Comparison of ENCODE assay signal across 8 mouse cellular contexts in the genomic region with DNA sequence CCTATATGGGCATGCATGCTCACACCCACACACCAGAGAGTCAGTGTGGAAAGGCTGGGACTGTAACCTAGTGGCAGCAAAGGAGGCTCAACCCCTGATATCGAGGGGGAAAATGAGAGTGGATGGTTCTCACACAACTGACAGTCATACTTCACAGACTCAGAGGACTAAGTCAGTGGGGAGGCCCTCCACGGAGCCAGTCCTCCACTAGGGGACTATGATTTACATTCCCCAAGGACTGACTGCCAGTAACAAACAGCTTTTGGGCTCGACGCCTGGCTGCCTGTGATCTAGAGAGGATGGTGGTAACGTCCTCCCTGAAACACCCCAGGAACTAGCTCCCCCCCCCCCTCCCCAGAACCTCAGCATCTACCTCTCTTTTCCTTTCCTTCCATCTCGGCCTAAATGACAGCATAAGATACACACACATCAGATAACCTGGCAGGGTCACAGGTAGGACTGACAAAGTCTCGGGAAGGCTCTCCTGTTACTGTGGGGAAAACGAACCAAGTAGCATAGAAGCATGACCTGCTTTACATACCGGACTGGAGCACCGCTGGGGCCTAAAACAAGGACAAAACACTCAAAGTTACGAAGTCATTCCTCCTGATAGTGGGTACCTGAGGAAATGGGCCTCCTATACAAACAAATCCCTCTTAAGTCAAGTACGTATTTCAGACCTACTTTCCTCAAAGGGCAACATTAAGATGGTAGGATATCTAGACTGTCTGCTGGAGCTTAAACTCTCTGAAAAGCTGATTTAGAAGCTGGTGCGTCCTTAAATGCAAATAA. TPM values are rescaled to one million over a fixed set of nuclear protein-coding genes. Genes with fewer than 3 reads are reported as not detected.
DNase-seq lines count a peak whose midpoint lies in the region; ATAC-seq and TF ChIP-seq lines count a peak whose summit lies in the region.

No protein-coding gene starts in this region.

- TF ChIP-seq POLR2A in bone marrow, adult 2 months (IDR thresholded peaks at IDR 0.05; ENCODE audit: borderline replicate concordance, control insufficient read depth, low read depth, low read length), result no peak

- H3K4me3 ChIP-seq in left cerebral cortex, adult 2 months, result peak overlapping the region; percentile 66
- H3K4me3 ChIP-seq in bone marrow, adult 2 months (replicated peaks; ENCODE audit: control insufficient read depth, low read depth, low read length), result peak overlapping the region; percentile 75
- peak overlapping the region; percentile 74 for H3K4me3 ChIP-seq in forebrain, embryonic 15.5 days
- H3K4me3 ChIP-seq in kidney, embryonic 14.5 days (ENCODE audit: low read length), result peak overlapping the region; percentile 70

- peak; percentile 5; the same call in 1 of the 2 replicates for TF ChIP-seq CTCF in left cerebral cortex, adult 2 months (IDR thresholded peaks at IDR 0.05)
- no peak for TF ChIP-seq CTCF in bone marrow, adult 2 months (IDR thresholded peaks at IDR 0.05; ENCODE audit: control insufficient read depth, insufficient read depth, low read length)

- H3K9me3 ChIP-seq in forebrain, embryonic 15.5 days, result no peaks in the 10 kb centered on the region
- no peaks in the 10 kb centered on the region for H3K9me3 ChIP-seq in kidney, embryonic 14.5 days (ENCODE audit: control insufficient read depth, low read length)

- H3K4me1 ChIP-seq in bone marrow, adult 2 months (ENCODE audit: control insufficient read depth, insufficient read depth, low read length), result peaks cover 2% of the 10 kb centered on the region
- H3K4me1 ChIP-seq in forebrain, embryonic 15.5 days, result peaks cover 19% of the 10 kb centered on the region
- peaks cover 17% of the 10 kb centered on the region for H3K4me1 ChIP-seq in kidney, embryonic 14.5 days (ENCODE audit: control insufficient read depth, insufficient read depth, low read length)

- peak overlapping the region; percentile 86 for H3K27ac ChIP-seq in left cerebral cortex, adult 2 months
- H3K27ac ChIP-seq in bone marrow, adult 2 months (ENCODE audit: control insufficient read depth, insufficient read depth, low read depth, low read length, poor library complexity), result no peak overlapping the region
- no peak overlapping the region for H3K27ac ChIP-seq in forebrain, embryonic 15.5 days (replicated peaks)
- H3K27ac ChIP-seq in kidney, embryonic 14.5 days (ENCODE audit: low read depth, low read length), result no peak overlapping the region

- intact Hi-C loops in left cerebral cortex, adult 2 months (cut with DNase I), result no loop called here

- H3K27me3 ChIP-seq in forebrain, embryonic 15.5 days, result no peaks in the 10 kb centered on the region
- no peaks in the 10 kb centered on the region for H3K27me3 ChIP-seq in kidney, embryonic 14.5 days (ENCODE audit: control insufficient read depth, insufficient read depth, low read length)

- H3K36me3 ChIP-seq in forebrain, embryonic 15.5 days, result no peaks in the 10 kb centered on the region
- no peaks in the 10 kb centered on the region for H3K36me3 ChIP-seq in kidney, embryonic 14.5 days (ENCODE audit: control insufficient read depth, insufficient read depth, low read length)

- peak overlapping the region; percentile 76 for H3K9ac ChIP-seq in forebrain, embryonic 15.5 days (replicated peaks)
- peak overlapping the region; percentile 64 for H3K9ac ChIP-seq in kidney, embryonic 14.5 days (ENCODE audit: low read depth, low read length)

- DNase-seq in left cerebral cortex, adult 2 months (ENCODE audit: extremely low spot score in 1 of 2, low spot score in 2 of 2), result no peak
- no peak for DNase-seq in left cerebral cortex, adult 18-20 months (ENCODE audit: low spot score in 2 of 2)
- peak; percentile 56 for DNase-seq in lung, postnatal 25 days (ENCODE audit: low spot score)
- no peak for DNase-seq in c-Kit-positive CD71-positive TER-119-positive erythroid progenitor cells, embryonic 14.5 days (ENCODE audit: low spot score)

- peak overlapping the region; percentile 83 for H3K4me2 ChIP-seq in forebrain, embryonic 15.5 days (replicated peaks)
- H3K4me2 ChIP-seq in kidney, embryonic 14.5 days (replicated peaks; ENCODE audit: low read depth, low read length), result peak overlapping the region; percentile 64

- ATAC-seq in forebrain, embryonic 15.5 days (replicated peaks), result no peak
- no peak for ATAC-seq in kidney, embryonic 14.5 days (ENCODE audit: low FRiP score, low TSS enrichment)
- ATAC-seq in granulocyte monocyte progenitor cell, adult 5-6 weeks (replicated peaks; ENCODE audit: poor library complexity, severe bottlenecking), result no peak

- 27% methylated on average over 13 of the region's 13 CpGs for WGBS in bone marrow, adult 2 months
- WGBS in forebrain, embryonic 15.5 days, result 52% methylated on average over 13 of the region's 13 CpGs
- 37% methylated on average over 13 of the region's 13 CpGs for WGBS in kidney, embryonic 14.5 days

RNA-seq across cellular contexts. Expression of a gene that starts 0.9 kb away (rescaled TPM):
- 10 to 100 TPM; 19.1 to 21.3 TPM for total RNA-seq in left cerebral cortex, adult 2 months (2021)
- total RNA-seq in left cerebral cortex, adult 18-20 months (2021), result 10 to 100 TPM; 22.6 to 23.1 TPM
- polyA plus RNA-seq in bone marrow, adult 2 months (2011; ENCODE audit: insufficient read depth, insufficient read length, low replicate concordance, missing spikeins), result 2.7 and 5.2 TPM in 2 replicates
- 15.6 and 16.0 TPM in 2 replicates for polyA plus RNA-seq in forebrain, embryonic 15.5 days (2015; fragmentation: Nextera tagmentation; extraction: Ambion mirVana)
- polyA plus RNA-seq in kidney, embryonic 14.5 days (2014; fragmentation: Nextera tagmentation; extraction: Ambion mirVana), result 10.4 and 15.0 TPM in 2 replicates
- total RNA-seq in granulocyte monocyte progenitor cell, adult 5-6 weeks (2014; fragmentation: Nextera tagmentation), result 12.6 and 14.0 TPM in 2 replicates
- total RNA-seq in granulocyte monocyte progenitor cell, adult 5-6 weeks (2017), result 7.4 and 16.3 TPM in 2 replicates

RNA-seq across cellular contexts. Expression of a gene that starts 1.0 kb away (rescaled TPM):
- total RNA-seq in left cerebral cortex, adult 2 months (2021), result 10 to 100 TPM; 46.3 to 50.3 TPM
- total RNA-seq in left cerebral cortex, adult 18-20 months (2021), result 10 to 100 TPM; 50.1 to 60.4 TPM
- 1.3 and 4.0 TPM in 2 replicates for polyA plus RNA-seq in bone marrow, adult 2 months (2011; ENCODE audit: insufficient read depth, insufficient read length, low replicate concordance, missing spikeins)
- 4.1 and 5.3 TPM in 2 replicates for polyA plus RNA-seq in forebrain, embryonic 15.5 days (2015; fragmentation: Nextera tagmentation; extraction: Ambion mirVana)
- polyA plus RNA-seq in kidney, embryonic 14.5 days (2014; fragmentation: Nextera tagmentation; extraction: Ambion mirVana), result 14.7 and 20.1 TPM in 2 replicates
- total RNA-seq in granulocyte monocyte progenitor cell, adult 5-6 weeks (2014; fragmentation: Nextera tagmentation), result 17.7 and 20.8 TPM in 2 replicates
- total RNA-seq in granulocyte monocyte progenitor cell, adult 5-6 weeks (2017), result 28.0 and 32.0 TPM in 2 replicates

RNA-seq across cellular contexts. Expression of a gene that starts 19.5 kb away (rescaled TPM):
- total RNA-seq in left cerebral cortex, adult 2 months (2021), result 10 to 100 TPM; 95.1 to 95.5 TPM
- 100 to 1,000 TPM in 1 of 2 experiments, 10 to 100 TPM in 1; 97.3 to 102 TPM for total RNA-seq in left cerebral cortex, adult 18-20 months (2021)
- 6.4 and 13.5 TPM in 2 replicates for polyA plus RNA-seq in bone marrow, adult 2 months (2011; ENCODE audit: insufficient read depth, insufficient read length, low replicate concordance, missing spikeins)
- polyA plus RNA-seq in forebrain, embryonic 15.5 days (2015; fragmentation: Nextera tagmentation; extraction: Ambion mirVana), result 31.5 and 33.5 TPM in 2 replicates
- polyA plus RNA-seq in kidney, embryonic 14.5 days (2014; fragmentation: Nextera tagmentation; extraction: Ambion mirVana), result 22.5 and 39.6 TPM in 2 replicates
- total RNA-seq in granulocyte monocyte progenitor cell, adult 5-6 weeks (2014; fragmentation: Nextera tagmentation), result 31.1 and 32.7 TPM in 2 replicates
- total RNA-seq in granulocyte monocyte progenitor cell, adult 5-6 weeks (2017), result 66.5 and 71.3 TPM in 2 replicates

RNA-seq across cellular contexts. Expression of a gene that starts 53.1 kb away (rescaled TPM):
- total RNA-seq in left cerebral cortex, adult 2 months (2021), result 1 to 10 TPM; 2.3 to 2.6 TPM
- total RNA-seq in left cerebral cortex, adult 18-20 months (2021), result 1 to 10 TPM; 1.8 to 4.2 TPM
- 16.4 and 60.4 TPM in 2 replicates for polyA plus RNA-seq in bone marrow, adult 2 months (2011; ENCODE audit: insufficient read depth, insufficient read length, low replicate concordance, missing spikeins)
- polyA plus RNA-seq in forebrain, embryonic 15.5 days (2015; fragmentation: Nextera tagmentation; extraction: Ambion mirVana), result 3.5 and 4.8 TPM in 2 replicates
- polyA plus RNA-seq in kidney, embryonic 14.5 days (2014; fragmentation: Nextera tagmentation; extraction: Ambion mirVana), result 63.8 and 66.6 TPM in 2 replicates
- 32.4 and 69.3 TPM in 2 replicates for total RNA-seq in granulocyte monocyte progenitor cell, adult 5-6 weeks (2014; fragmentation: Nextera tagmentation)
- 52.4 and 56.6 TPM in 2 replicates for total RNA-seq in granulocyte monocyte progenitor cell, adult 5-6 weeks (2017)
